14 mouse cellular contexts compared by ENCODE assay signal in the genomic region with DNA sequence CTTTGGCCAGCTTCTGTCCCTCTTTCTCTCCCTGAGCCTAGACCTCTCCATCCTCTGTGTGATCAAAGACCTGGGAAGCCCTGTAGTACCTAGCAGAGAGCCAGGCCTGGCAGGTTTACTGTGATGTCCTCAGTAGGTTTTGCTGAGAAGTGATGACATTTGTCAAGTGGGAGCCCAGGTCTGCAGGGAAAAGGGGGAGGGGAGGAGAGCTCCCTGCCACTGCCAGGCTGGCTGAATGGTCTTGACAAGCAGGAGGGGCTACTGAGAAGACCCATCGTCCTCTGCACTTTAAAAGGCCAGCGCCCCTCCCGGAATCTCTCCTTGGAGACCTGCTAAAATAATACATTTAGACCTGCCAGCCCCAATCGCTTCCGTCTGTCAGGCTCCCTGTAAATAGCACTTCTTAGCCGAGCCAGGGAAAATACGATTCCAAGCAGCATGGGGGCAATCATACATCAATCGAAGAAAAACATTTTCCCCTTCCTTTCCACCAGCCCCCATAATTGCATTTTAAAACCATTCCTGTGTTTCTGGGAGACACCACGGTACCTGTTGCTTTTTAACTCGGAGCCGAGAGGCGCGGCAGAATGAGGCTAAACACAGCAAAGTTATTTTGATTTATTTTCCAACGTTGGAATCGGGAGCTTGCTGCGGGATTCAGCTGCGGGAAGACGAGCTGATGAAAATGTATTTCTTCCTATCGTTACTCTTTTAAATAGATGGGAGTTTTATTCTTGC.
DNase-seq lines count a peak whose midpoint lies in the region; ATAC-seq and TF ChIP-seq lines count a peak whose summit lies in the region.
"Had no signal": no experiment of that assay in that cellular context is flagged by ENCODE, and none has a peak within 500 bp of the region (broad histone marks: within the 10 kb centered on the region; RNA-seq: fewer than 3 reads in every experiment).

No protein-coding gene starts in this region.

- 0 out of 2 replicates have a peak overlapping the region, but pooled peaks have one; percentile 30 for H3K9ac ChIP-seq in heart, embryonic 14.5 days (ENCODE audit: low read length)
- H3K9ac ChIP-seq in hindbrain, postnatal 0 days (replicated peaks; ENCODE audit: low read length), result no peak overlapping the region
- no peak overlapping the region for H3K9ac ChIP-seq in neural tube, embryonic 14.5 days (replicated peaks; ENCODE audit: low read depth, low read length)
- H3K9ac ChIP-seq: forebrain, embryonic 12.5 days; intestine, embryonic 15.5 days; midbrain, embryonic 12.5 days had no signal

- H3K9me3 ChIP-seq in heart, embryonic 14.5 days (ENCODE audit: control insufficient read depth, low read length), result 0 out of 2 replicates have a peak, but pooled peaks cover 7% of the 10 kb centered on the region
- H3K9me3 ChIP-seq in hindbrain, postnatal 0 days (ENCODE audit: low read length), result 0 out of 2 replicates have a peak, but pooled peaks cover 4% of the 10 kb centered on the region
- no peaks in the 10 kb centered on the region for H3K9me3 ChIP-seq in neural tube, embryonic 14.5 days (ENCODE audit: control insufficient read depth, low read length)
- H3K9me3 ChIP-seq: forebrain, embryonic 12.5 days; intestine, embryonic 15.5 days had no signal

- intact Hi-C loops in heart, postnatal 14 days (cut with DNase I), result no loop called here

- peaks cover 43% of the 10 kb centered on the region for H3K27me3 ChIP-seq in heart, embryonic 14.5 days (ENCODE audit: control insufficient read depth, insufficient read depth, low read length)
- 0 out of 2 replicates have a peak, but pooled peaks cover 6% of the 10 kb centered on the region for H3K27me3 ChIP-seq in hindbrain, postnatal 0 days (ENCODE audit: insufficient read depth, low read length)
- peaks cover 4% of the 10 kb centered on the region for H3K27me3 ChIP-seq in neural tube, embryonic 14.5 days (ENCODE audit: control insufficient read depth, insufficient read depth, low read length)
- H3K27me3 ChIP-seq: intestine, embryonic 15.5 days had no signal

- peak; percentile 37; the same call in 1 of the 2 replicates for ATAC-seq in heart, embryonic 14.5 days (ENCODE audit: insufficient number of reproducible peaks, insufficient read depth, low FRiP score, low read depth)
- ATAC-seq in hindbrain, postnatal 0 days, result no peak
- ATAC-seq in neural tube, embryonic 14.5 days (ENCODE audit: low read depth), result no peak
- ATAC-seq: intestine, embryonic 15.5 days had no signal

- H3K27ac ChIP-seq in heart, embryonic 14.5 days (replicated peaks in 1 of 2; ENCODE audit: control insufficient read depth in 1 of 2, insufficient read depth in 1 of 2, low read depth in 2 of 2, low read length in 2 of 2), result no peak overlapping the region
- 0 out of 2 replicates have a peak overlapping the region, but pooled peaks have one; percentile 5 for H3K27ac ChIP-seq in hindbrain, postnatal 0 days
- no peak overlapping the region for H3K27ac ChIP-seq in neural tube, embryonic 14.5 days (ENCODE audit: low read depth, low read length)
- H3K27ac ChIP-seq: forebrain, embryonic 12.5 days; intestine, embryonic 15.5 days; midbrain, embryonic 12.5 days had no signal

- DNase-seq in heart, postnatal 14 days, result no peak
- DNase-seq in right cerebral cortex, postnatal 10 days (ENCODE audit: low spot score in 2 of 2), result peak; percentile 52 to 61
- DNase-seq in right cerebral cortex, postnatal 36 days (ENCODE audit: low spot score in 2 of 2), result no peak
- peak; percentile 48 for DNase-seq in hindbrain, postnatal 0 days (ENCODE audit: low spot score)
- no peak for DNase-seq in adrenal gland, adult (ENCODE audit: inconsistent age in 2 of 2, low spot score in 1 of 2)
- no peak for DNase-seq in adrenal gland, postnatal 14 days
- DNase-seq: cerebellum, postnatal 36 days; gastrocnemius, postnatal 14 days; liver had no signal

- no peaks in the 10 kb centered on the region for H3K36me3 ChIP-seq in heart, embryonic 14.5 days (ENCODE audit: control insufficient read depth, insufficient read depth, low read length)
- no peaks in the 10 kb centered on the region for H3K36me3 ChIP-seq in hindbrain, postnatal 0 days (ENCODE audit: insufficient read depth, low read length)
- H3K36me3 ChIP-seq in neural tube, embryonic 14.5 days (ENCODE audit: control insufficient read depth, insufficient read depth, low read length), result no peaks in the 10 kb centered on the region
- H3K36me3 ChIP-seq: forebrain, embryonic 12.5 days; intestine, embryonic 15.5 days; midbrain, embryonic 12.5 days had no signal

- 29% methylated on average over 19 of the region's 19 CpGs for WGBS in heart, embryonic 14.5 days
- 27% methylated on average over 19 of the region's 19 CpGs for WGBS in hindbrain, postnatal 0 days
- 12% methylated on average over 19 of the region's 19 CpGs for WGBS in neural tube, embryonic 14.5 days

- H3K4me2 ChIP-seq in heart, embryonic 14.5 days (ENCODE audit: low read length), result peak overlapping the region; percentile 50
- peak overlapping the region; percentile 27 for H3K4me2 ChIP-seq in hindbrain, postnatal 0 days (ENCODE audit: low read depth, low read length)
- peak overlapping the region; percentile 6; the same call in 1 of the 2 replicates for H3K4me2 ChIP-seq in neural tube, embryonic 14.5 days (ENCODE audit: low read depth, low read length)
- H3K4me2 ChIP-seq: forebrain, embryonic 12.5 days; intestine, embryonic 15.5 days; midbrain, embryonic 12.5 days had no signal

- H3K4me3 ChIP-seq in heart, embryonic 14.5 days (ENCODE audit: control insufficient read depth in 1 of 2, insufficient read depth in 1 of 2, low read depth in 1 of 2, low read length in 2 of 2), result no peak overlapping the region
- H3K4me3 ChIP-seq in hindbrain, postnatal 0 days (ENCODE audit: low read length), result no peak overlapping the region
- H3K4me3 ChIP-seq in neural tube, embryonic 14.5 days (ENCODE audit: low read depth, low read length), result no peak overlapping the region
- H3K4me3 ChIP-seq: forebrain, embryonic 12.5 days; intestine, embryonic 15.5 days; midbrain, embryonic 12.5 days had no signal

- TF ChIP-seq CTCF in hindbrain, postnatal 0 days (IDR thresholded peaks at IDR 0.05; ENCODE audit: low read depth), result no peak

- peaks cover 4 to 6% of the 10 kb centered on the region in 2 experiments; a peak in 3 of 4 replicates for H3K4me1 ChIP-seq in heart, embryonic 14.5 days (ENCODE audit: control insufficient read depth in 2 of 2, insufficient read depth in 2 of 2, low read length in 2 of 2)
- peaks cover 11% of the 10 kb centered on the region; the same call in 1 of the 2 replicates for H3K4me1 ChIP-seq in hindbrain, postnatal 0 days (ENCODE audit: insufficient read depth, low read length)
- H3K4me1 ChIP-seq in neural tube, embryonic 14.5 days (ENCODE audit: control insufficient read depth, insufficient read depth, low read length), result peaks cover 11% of the 10 kb centered on the region
- H3K4me1 ChIP-seq: intestine, embryonic 15.5 days had no signal

Comparison
In these comparisons a context has a peak if more than half of its experiments do, and no peak if none do; other contexts are left out.
1. DNase-seq: peak in right cerebral cortex, postnatal 10 days (2 of 2) and hindbrain, postnatal 0 days (single experiment); none in heart, postnatal 14 days (0 of 2), right cerebral cortex, postnatal 36 days (0 of 2), adrenal gland, adult (0 of 2) and adrenal gland, postnatal 14 days (single experiment).
2. Peak in every context shown above with its lines, with median percentiles within 50 percentile points of each other: H3K4me2 ChIP-seq.